Mouse (Mus musculus) neural tube, embryonic 14.5 days (tissue): Measurements from ENCODE around the gene Tex46. TPM values are rescaled to one million over a fixed set of nuclear protein-coding genes. Genes with fewer than 3 reads are reported as not detected.

Experiments used
- ATAC-seq: fragments of 200-750 bp; cut with Nextera tagmentation; 2 replicates; pipeline ENCODE4 v1.8.0; 2017; ENCODE audit warnings: low read depth, mild to moderate bottlenecking, moderate TSS enrichment, moderate library complexity
- H3K27ac ChIP-seq: fragments of 300-500 bp; sonication (generic); 2 replicates; pipeline ENCODE4 v1.5.1; 2014; ENCODE audit warnings: low read depth, mild to moderate bottlenecking, control low read depth, low read length, moderate library complexity, mixed read lengths
- H3K27me3 ChIP-seq: fragments of 300-500 bp; sonication (generic); 2 replicates; pipeline ENCODE4 v1.6.1; 2014; ENCODE audit warnings: low read length; ENCODE audit not compliant: control insufficient read depth, insufficient read depth
- H3K36me3 ChIP-seq: fragments of 300-500 bp; sonication (generic); 2 replicates; pipeline ENCODE4 v1.6.1; 2014; ENCODE audit warnings: low read length, mixed read lengths; ENCODE audit not compliant: control insufficient read depth, insufficient read depth
- H3K4me1 ChIP-seq: fragments of 300-500 bp; sonication (generic); 2 replicates; pipeline ENCODE4 v1.6.1; 2014; ENCODE audit warnings: low read length; ENCODE audit not compliant: control insufficient read depth, insufficient read depth
- H3K4me2 ChIP-seq: fragments of 300-500 bp; sonication (generic); 2 replicates; pipeline ENCODE4 v1.6.1; 2014; ENCODE audit warnings: mild to moderate bottlenecking, low read depth, low read length, control low read depth
- H3K4me3 ChIP-seq: fragments of 300-500 bp; sonication (generic); 2 replicates; pipeline ENCODE4 v1.5.1; 2014; ENCODE audit warnings: low read depth, low read length, control low read depth, mixed read lengths
- H3K9ac ChIP-seq: fragments of 300-500 bp; sonication (generic); replicated peaks from 2 replicates; pipeline ENCODE4 v1.6.1; 2014; ENCODE audit warnings: low read depth, mild to moderate bottlenecking, control low read depth, low read length, mixed read lengths
- H3K9me3 ChIP-seq: fragments of 300-500 bp; sonication (generic); 2 replicates; pipeline ENCODE4 v1.6.1; 2016; ENCODE audit warnings: low read length; ENCODE audit not compliant: control insufficient read depth
- WGBS: fragments of 180-500 bp; shearing (Covaris S2); extraction: QIAGEN DNeasy Blood & Tissue Kit; methylation state at CpG from one replicate; pipeline ENCODE4 v1.1.7; 2014; 5-methylcytosine and 5-hydroxymethylcytosine counted together
- polyA plus RNA-seq: library from polyadenylated mRNA; unstranded; fragments of >200 nt; fragmentation: Nextera tagmentation; extraction: Ambion mirVana; gene quantifications from 2 replicates; pipeline ENCODE4 v1.2.1, GENCODE M21; 2014

Tex46 gene
- polyA plus RNA-seq: not detected in 2 replicates

DNA sequence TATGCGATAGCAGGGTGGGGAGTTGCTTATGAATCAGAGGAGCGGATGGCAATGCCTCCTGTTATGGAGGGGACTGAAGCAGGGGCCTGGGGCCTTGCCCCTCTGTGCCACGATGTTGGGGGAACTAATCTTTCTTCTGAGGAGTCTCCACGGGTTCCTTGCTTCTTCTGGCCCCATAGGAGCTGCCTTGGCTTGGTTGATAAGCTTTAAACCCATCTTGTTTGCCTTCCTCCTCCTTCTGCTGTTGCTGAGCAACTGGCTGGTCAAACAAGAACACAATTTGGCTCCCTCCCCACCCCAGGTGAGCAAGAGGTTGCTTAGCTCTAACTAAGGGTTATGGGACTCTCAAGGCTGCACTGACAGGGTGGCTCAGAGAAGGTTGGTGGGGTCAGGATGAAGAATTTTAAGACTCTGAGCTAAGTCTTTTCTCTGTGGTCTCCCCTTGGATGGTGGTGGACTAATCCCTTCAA is at the start of gene Tex46:
Gene Tex46 (plus strand): TSS at position 51 of the 470 bp plus-strand sequence.
- 66% methylated on average over 4 of the region's 4 CpGs for WGBS
- Histone ChIP-seq H3K4me2 (no peak within 1 kb of the TSS), H3K4me1 (no peaks in the 10 kb centered on the region), H3K4me3 (no peak within 1 kb of the TSS), H3K27ac (no peak within 1 kb of the TSS), H3K27me3 (no peaks in the 10 kb centered on the region), H3K9me3 (no peaks in the 10 kb centered on the region), H3K36me3 (no peaks in the 10 kb centered on the region), H3K9ac (no peak within 1 kb of the TSS)
- no peak for ATAC-seq

DNA sequence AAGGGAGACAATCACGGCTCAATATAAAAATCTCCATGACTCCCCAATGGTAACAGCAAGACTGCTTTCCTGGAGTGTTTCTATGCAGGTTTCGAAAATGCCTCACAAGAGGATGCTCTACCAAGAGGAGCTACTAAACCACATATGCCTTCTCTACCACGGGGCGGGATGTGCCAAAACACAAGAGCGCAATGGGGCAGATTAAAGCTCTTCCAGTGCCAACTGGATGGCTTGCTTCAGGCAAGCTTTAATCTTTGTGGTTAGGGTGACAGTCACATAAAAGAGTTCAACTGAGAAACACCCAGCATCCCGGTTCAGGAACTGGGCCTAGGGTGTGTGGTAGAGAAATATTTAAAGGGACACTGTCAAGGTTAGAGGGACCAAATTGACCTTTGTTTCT is 47.5 kb upstream of the Tex46 start:
- H3K4me2 ChIP-seq: no peak overlapping the region
- H3K4me1 ChIP-seq: no peaks in the 10 kb centered on the region
- peaks cover 30% of the 10 kb centered on the region for H3K36me3 ChIP-seq
- H3K27me3 ChIP-seq: no peaks in the 10 kb centered on the region
- H3K4me3 ChIP-seq: no peak overlapping the region
- H3K9ac ChIP-seq: no peak overlapping the region
- H3K27ac ChIP-seq: no peak overlapping the region
- WGBS: 70% methylated on average over 6 of the region's 6 CpGs
- ATAC-seq: no peak
- no peaks in the 10 kb centered on the region for H3K9me3 ChIP-seq

DNA sequence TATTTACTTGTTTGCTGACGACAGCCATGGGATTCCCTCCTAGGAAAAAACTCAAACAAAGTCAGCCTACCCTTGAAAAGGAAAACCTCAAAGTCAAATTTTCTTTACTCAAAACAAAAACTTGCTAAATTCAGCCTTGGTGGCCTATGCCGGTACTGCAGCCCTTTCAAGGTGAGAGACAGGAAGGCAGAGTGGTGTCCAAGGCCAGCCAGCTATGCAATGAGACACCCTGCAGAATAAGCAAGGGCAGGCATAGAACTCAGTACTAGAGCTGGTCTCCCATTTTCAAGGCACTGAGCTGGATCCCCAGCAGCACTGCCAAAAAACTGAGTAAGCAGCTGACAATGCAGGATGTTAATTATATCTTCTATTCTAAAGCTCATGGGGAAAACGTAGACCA is 41.6 kb upstream of the Tex46 start:
- Histone ChIP-seq H3K9me3 (no peaks in the 10 kb centered on the region), H3K9ac (no peak overlapping the region), H3K4me2 (no peak overlapping the region), H3K4me1 (no peaks in the 10 kb centered on the region), H3K27me3 (no peaks in the 10 kb centered on the region), H3K27ac (no peak overlapping the region), H3K4me3 (no peak overlapping the region), H3K36me3 (peaks cover 46% of the 10 kb centered on the region)
- 86% methylated on average over 3 of the region's 3 CpGs for WGBS
- no peak for ATAC-seq

DNA sequence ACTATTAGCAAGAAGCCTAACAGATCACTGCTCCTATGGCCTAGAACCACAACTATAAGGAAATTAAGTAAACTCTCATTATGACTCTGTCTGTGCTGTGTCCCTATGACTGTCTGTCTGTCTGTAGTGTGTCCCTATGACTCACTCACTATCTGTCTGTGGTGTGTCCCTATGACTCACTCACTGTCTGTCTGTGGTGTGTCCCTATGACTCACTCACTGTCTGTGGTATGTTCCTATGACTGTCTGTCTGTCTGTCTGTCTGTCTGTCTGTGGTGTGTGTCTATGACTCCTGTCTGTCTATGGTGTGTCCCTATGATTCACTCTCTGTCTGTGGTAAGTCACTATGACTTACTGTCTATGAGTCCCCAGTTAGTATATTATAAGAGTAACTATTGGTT is 40.2 kb upstream of the Tex46 start:
- peaks cover 45% of the 10 kb centered on the region for H3K36me3 ChIP-seq
- no peak for ATAC-seq

DNA sequence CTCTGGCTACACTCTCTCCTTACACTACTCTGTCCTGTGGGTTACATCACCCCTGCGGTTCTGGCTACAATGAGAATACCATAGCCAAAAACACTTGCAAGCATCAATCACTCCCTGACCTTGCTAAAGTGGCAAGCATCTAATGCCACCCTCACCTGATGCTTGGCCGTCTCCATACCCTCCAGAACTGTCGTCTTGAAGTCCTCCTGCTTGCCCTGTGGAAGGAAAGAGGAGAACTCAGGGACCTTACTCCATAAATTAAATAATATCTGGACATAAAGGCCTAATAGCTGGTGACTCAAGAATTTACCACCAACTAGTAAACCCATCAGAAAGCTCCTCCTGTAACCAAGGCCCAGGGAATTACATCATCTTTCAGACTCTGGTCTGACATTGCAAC is 28.4 kb upstream of the Tex46 start:
- 86% methylated on average over 3 of the region's 3 CpGs for WGBS
- peaks cover 9% of the 10 kb centered on the region; the same call in 1 of the 2 replicates for H3K4me1 ChIP-seq
- H3K36me3 ChIP-seq: no peaks in the 10 kb centered on the region; the same call in none of the 2 replicates
- H3K27ac ChIP-seq: no peak overlapping the region
- H3K9me3 ChIP-seq: no peaks in the 10 kb centered on the region
- H3K4me2 ChIP-seq: no peak overlapping the region
- no peaks in the 10 kb centered on the region for H3K27me3 ChIP-seq
- ATAC-seq: no peak
- no peak overlapping the region for H3K9ac ChIP-seq
- no peak overlapping the region for H3K4me3 ChIP-seq

More for the DNA sequence above, 40.2 kb upstream of the Tex46 start:
- Histone ChIP-seq H3K27ac (no peak overlapping the region), H3K4me3 (no peak overlapping the region), H3K4me1 (peaks cover 2% of the 10 kb centered on the region; the same call in 1 of the 2 replicates), H3K4me2 (no peak overlapping the region), H3K9me3 (no peaks in the 10 kb centered on the region), H3K27me3 (no peaks in the 10 kb centered on the region), H3K9ac (no peak overlapping the region)

DNA sequence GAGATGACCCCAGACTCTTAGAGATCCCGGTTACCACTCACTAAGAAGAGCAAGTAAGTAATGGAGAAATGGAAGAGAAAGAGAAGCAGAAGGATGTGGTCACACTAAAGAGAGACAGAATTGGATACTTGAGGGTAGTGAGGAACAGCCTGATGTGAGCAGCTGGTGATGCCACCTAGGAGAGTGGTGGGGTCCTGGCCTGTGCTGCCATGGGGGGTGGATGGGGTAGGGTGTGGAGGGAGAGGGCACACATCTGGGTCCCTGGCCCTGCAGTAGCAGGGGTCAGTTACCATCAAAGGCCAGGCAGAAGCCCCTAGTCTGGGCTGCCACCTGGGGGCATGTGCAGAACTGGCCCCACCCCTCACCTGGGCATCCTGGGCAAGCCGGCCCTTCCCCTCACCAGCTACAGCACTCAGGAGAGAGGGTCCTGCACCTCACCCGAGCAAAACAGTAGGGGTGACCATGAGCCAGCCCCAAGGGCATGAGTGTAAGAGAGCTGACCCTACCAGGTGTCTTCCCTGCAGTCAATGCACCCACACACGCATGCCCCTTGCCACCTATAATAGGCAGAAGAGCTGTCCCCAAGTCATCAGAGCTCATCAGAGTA is 22.9 kb upstream of the Tex46 start:
- Histone ChIP-seq H3K4me1 (peaks cover 11% of the 10 kb centered on the region; the same call in 1 of the 2 replicates), H3K27me3 (no peaks in the 10 kb centered on the region), H3K9me3 (no peaks in the 10 kb centered on the region), H3K4me3 (no peak overlapping the region), H3K36me3 (peaks cover 7% of the 10 kb centered on the region), H3K27ac (no peak overlapping the region), H3K9ac (no peak overlapping the region), H3K4me2 (no peak overlapping the region)
- ATAC-seq: peak; percentile 38
- WGBS: 87% methylated on average over 4 of the region's 4 CpGs

DNA sequence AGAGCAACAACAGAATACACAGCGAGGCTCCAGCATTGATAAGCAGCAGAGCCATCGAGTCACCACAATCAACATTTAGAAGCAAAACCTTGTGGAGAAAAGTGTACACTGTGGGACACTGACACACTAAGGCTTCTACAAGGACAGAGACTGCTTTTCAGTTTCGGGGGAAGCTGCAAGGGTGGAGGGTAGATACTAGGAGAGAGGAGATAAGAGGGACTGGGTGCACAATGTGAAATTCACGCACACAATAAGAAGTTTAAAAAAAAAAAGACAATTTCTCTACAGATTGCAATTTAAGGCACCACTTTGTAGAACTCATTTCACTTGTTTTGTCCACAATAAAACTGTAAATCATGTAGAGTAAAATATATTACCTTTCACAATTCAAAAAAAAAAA is 22.2 kb upstream of the Tex46 start:
- peaks cover 7% of the 10 kb centered on the region for H3K36me3 ChIP-seq
- H3K4me2 ChIP-seq: no peak overlapping the region
- H3K4me3 ChIP-seq: no peak overlapping the region
- H3K27me3 ChIP-seq: no peaks in the 10 kb centered on the region
- peaks cover 4% of the 10 kb centered on the region; the same call in 1 of the 2 replicates for H3K4me1 ChIP-seq
- H3K9ac ChIP-seq: no peak overlapping the region
- no peak for ATAC-seq
- H3K9me3 ChIP-seq: no peaks in the 10 kb centered on the region
- WGBS: 93% methylated on average over 4 of the region's 4 CpGs
- no peak overlapping the region for H3K27ac ChIP-seq

DNA sequence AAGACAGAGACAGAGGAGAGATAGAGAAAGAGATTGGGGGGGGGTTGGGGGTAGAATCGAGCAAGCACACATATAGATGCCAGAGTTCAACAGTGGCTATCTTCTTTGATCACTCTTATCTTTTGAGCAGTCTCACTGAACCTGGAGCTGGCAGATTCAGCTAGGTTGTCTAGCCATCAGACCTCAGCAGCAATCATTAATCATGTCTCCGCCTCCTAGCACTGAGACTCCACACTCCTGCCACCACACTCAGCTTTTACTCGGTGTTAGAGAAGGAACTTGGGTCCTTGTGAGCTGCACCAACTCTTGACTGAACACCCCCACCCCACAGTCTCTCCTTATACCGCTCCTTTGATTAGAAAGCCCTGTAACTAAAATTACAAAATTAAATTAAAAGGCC is 18.1 kb upstream of the Tex46 start:
- Histone ChIP-seq H3K9me3 (no peaks in the 10 kb centered on the region), H3K9ac (no peak overlapping the region), H3K27me3 (no peaks in the 10 kb centered on the region), H3K4me3 (no peak overlapping the region), H3K36me3 (peaks cover 7% of the 10 kb centered on the region), H3K4me2 (no peak overlapping the region), H3K27ac (no peak overlapping the region), H3K4me1 (0 out of 2 replicates have a peak, but pooled peaks cover 4% of the 10 kb centered on the region)
- WGBS: 63% methylated on average over 4 of the region's 4 CpGs
- ATAC-seq: no peak

DNA sequence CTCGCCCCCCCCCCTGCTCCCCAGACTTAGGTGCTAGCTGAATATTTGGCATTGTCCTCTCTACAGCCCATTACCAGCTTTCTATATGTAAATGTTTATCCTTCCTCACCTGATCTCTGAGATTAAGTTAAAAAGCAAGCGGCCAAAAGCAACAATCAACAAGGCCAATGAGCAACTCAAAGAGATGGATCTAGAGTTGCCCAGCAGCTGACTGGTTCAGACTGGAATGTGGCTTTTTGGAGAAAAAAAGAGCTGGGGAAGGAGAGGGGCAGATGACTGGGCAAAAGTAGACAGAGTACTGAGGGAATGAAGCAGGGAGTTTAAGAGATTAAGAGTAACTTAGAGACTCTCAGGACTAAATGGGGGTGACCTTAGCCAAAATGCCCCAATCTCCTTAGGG is 16.2 kb upstream of the Tex46 start:
- H3K27ac ChIP-seq: no peak overlapping the region
- H3K4me3 ChIP-seq: no peak overlapping the region
- 84% methylated on average over 2 of the region's 2 CpGs for WGBS
- H3K36me3 ChIP-seq: peaks cover 7% of the 10 kb centered on the region
- no peak overlapping the region for H3K9ac ChIP-seq
- H3K9me3 ChIP-seq: no peaks in the 10 kb centered on the region
- no peak overlapping the region for H3K4me2 ChIP-seq
- ATAC-seq: no peak
- H3K27me3 ChIP-seq: no peaks in the 10 kb centered on the region
- H3K4me1 ChIP-seq: 0 out of 2 replicates have a peak, but pooled peaks cover 2% of the 10 kb centered on the region
